Mouse (Mus musculus) effector memory CD4-positive, alpha-beta T cell, adult 7 months (primary cell): ENCODE measurements around the gene Lipo4. TPM values are rescaled to one million over a fixed set of nuclear protein-coding genes. Genes with fewer than 3 reads are reported as not detected.

ENCODE experiments used
- polyA plus RNA-seq: library from polyadenylated mRNA; unstranded; fragments of 100-300 nt; shearing (Covaris generic); gene quantifications from one replicate; pipeline ENCODE4 v1.2.1, GENCODE M21; 2017

The Lipo4 gene
- polyA plus RNA-seq, result not detected

GRCm38 (mm10) chr19:33517680-33518079 lies at the start of gene Lipo4:
Lipo4 (minus strand) TSS chr19:33517780.

Other genes with a start within 250 kb of the Lipo4 start
- gene Rnls, start 125.5 kb downstream of the Lipo4 start, polyA plus RNA-seq, result 2.5 TPM
- not detected for gene Gm8978, start 107.5 kb upstream of the Lipo4 start, polyA plus RNA-seq
- not detected for gene Lipo2, start 233.6 kb upstream of the Lipo4 start, polyA plus RNA-seq
- gene Lipo3, start 244.2 kb upstream of the Lipo4 start, polyA plus RNA-seq, result 11.5 TPM